Mouse (Mus musculus): Measurements from ENCODE around the gene Cacng2. TPM values are rescaled to one million over a fixed set of nuclear protein-coding genes. Genes with fewer than 3 reads are reported as not detected.
A peak's percentile ranks its signal among the peaks of the same experiment; 100 is the strongest.

Cacng2 gene
- polyA plus RNA-seq, 1 experiment from 2014 or later, result 2.5 TPM

DNA sequence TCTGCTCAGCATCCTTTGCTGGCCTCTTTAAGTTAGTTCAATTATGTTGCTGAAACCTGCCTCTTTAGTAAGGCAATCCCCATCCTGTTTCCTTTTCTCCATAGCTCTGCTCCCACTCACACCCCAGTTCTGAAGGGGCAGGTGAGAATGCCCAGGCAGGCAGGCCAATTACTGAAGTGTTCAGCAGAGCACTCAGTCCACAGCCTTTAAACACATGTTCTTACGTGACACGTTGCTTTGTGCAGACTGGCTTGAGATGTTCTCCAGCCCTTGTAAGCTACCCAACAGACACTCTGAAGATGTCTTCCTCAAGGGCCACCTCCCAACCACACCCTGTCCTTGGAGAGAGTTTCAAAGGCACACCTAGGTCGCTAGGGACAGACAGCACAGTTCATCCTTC, 161.8 kb downstream of the Cacng2 start:
- Histone ChIP-seq H3K27ac (no peak overlapping the region), H3K36me3 (replicated peaks) (peaks cover 51% of the 10 kb centered on the region), H3K4me3 (replicated peaks) (no peak overlapping the region), H3K9ac (no peak overlapping the region), H3K4me2 (no peak overlapping the region), H3K4me1 (peaks cover 24% of the 10 kb centered on the region), H3K9me3 (no peaks in the 10 kb centered on the region), H3K27me3 (peaks cover 14% of the 10 kb centered on the region)
- 68% methylated on average over 3 of the region's 3 CpGs for WGBS
- no peak for ATAC-seq (ENCODE audit: low FRiP score)

DNA sequence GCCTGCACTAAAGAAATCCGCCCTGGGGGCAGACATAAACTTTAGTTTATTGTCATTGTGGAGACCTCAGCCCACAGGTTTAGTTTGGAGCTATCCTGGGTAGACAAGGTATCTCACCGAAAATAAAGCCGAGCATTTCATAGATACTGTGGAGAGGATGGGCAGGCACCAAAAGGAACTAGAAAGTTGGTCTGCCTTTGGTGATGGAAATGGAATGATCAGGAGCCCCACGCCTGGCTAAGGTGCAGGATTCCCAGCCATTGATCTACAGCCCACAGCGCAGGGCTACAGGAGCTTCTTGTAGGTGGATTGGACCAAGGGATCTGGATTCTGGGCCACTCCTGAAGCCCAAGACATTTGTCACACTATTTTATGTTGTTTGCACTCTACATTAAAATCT, 162.2 kb downstream of the Cacng2 start:
- peaks cover 50% of the 10 kb centered on the region for H3K36me3 ChIP-seq (replicated peaks)
- H3K4me1 ChIP-seq, result peaks cover 24% of the 10 kb centered on the region
- peaks cover 14% of the 10 kb centered on the region for H3K27me3 ChIP-seq
- no peak overlapping the region for H3K4me3 ChIP-seq (replicated peaks)
- H3K27ac ChIP-seq, result no peak overlapping the region
- no peak for ATAC-seq (ENCODE audit: low FRiP score)
- no peak overlapping the region for H3K9ac ChIP-seq
- WGBS, result 51% methylated on average over 5 of the region's 5 CpGs
- H3K9me3 ChIP-seq, result no peaks in the 10 kb centered on the region
- no peak overlapping the region for H3K4me2 ChIP-seq

DNA sequence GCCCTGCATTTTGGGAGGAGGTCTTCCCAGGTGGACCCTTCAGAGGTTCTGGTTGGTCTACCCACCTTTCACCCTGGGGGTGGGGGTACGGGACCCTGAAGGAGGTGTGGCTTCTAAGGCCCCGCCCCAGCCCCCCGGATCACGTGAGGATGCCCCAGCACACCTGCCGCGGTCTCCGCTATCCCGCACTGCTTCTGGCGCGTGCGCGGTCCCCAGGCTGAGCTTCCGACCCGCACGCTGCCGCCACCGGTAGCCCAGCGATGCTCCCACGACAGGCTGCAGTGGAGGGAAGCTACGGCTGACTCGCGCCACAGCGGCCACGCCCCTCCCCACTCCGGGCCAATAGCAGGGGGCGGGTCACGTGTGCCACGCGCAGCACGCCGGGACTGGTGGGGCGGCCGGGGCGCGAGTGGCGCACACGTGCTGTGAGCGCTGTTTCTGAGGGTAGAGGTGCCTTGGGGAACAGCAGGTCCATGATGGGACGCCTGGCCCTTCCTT, 163.4 kb downstream of the Cacng2 start, which contains the start of gene Foxred2:
Gene Foxred2, minus strand, starts transcription at position 319 of the 498 bp plus-strand sequence.
- H3K9me3 ChIP-seq, result no peaks in the 10 kb centered on the region
- peak; percentile 95 for ATAC-seq (ENCODE audit: low FRiP score)
- whole genome bisulfite sequencing, result under 1% methylated on average over 39 of the region's 39 CpGs
- H3K4me1 ChIP-seq, result peaks cover 24% of the 10 kb centered on the region
- peaks cover 14% of the 10 kb centered on the region for H3K27me3 ChIP-seq
- H3K36me3 ChIP-seq (replicated peaks), result peaks cover 48% of the 10 kb centered on the region
- H3K9ac ChIP-seq, result peak within 1 kb of the TSS; percentile 51
- peak within 1 kb of the TSS; percentile 66 for H3K27ac ChIP-seq
- H3K4me2 ChIP-seq, result peak within 1 kb of the TSS; percentile 79
- H3K4me3 ChIP-seq (replicated peaks), result peak within 1 kb of the TSS; percentile 60

DNA sequence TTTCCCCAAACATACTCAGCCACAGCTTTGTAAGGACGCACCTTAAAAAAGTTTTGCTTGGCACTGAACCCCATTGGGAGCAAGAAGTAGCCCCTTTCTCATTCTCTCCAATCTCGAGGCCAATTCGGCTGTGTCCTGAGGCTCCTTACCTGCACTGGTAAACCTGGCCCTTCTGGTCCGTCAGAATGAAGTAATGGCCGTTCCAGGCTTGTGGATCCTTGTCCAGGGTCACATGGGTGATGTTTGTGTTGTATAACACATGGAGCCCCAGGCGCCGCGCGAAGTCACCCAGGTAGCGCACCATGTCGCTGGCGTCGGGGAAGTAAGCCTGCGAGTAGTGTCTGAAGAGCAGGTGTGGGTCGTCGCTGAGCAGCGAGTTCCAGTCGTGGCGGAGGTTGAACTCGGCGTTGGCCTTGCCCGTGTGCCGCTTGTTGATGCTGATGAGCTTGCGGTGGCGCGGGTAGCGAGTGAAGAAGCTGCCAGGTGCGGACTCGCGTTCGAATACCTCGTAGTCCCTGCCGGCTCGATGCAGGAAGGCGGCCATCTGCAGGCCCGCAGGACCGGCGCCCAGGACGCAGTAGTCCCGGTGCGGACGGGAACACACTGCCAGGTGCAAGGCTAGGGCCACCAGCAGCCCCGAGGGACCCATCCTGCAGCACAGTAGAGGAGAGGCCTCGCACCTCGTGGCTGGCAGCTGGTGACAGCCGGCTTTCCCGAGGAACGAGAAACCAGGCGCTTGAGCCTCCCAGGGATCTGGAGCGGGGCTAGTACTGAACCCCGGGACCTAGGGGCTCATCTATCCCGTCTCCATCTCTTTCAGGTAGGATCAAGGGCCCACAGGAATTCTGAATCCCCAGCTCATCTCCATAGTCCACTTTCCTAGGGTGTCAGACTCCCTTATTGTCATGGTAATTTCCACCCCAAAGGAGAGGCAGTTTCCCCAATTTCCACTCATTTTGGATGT, 164.1 kb downstream of the Cacng2 start:
- ATAC-seq (ENCODE audit: low FRiP score), result peak; percentile 61
- Histone ChIP-seq H3K4me1 (peaks cover 24% of the 10 kb centered on the region), H3K9ac (peak overlapping the region; percentile 51), H3K36me3 (replicated peaks) (peaks cover 45% of the 10 kb centered on the region), H3K27ac (no peak overlapping the region; the same call in 1 of the 2 replicates), H3K4me3 (replicated peaks) (peak overlapping the region; percentile 60), H3K27me3 (peaks cover 14% of the 10 kb centered on the region), H3K4me2 (peak overlapping the region; percentile 79), H3K9me3 (no peaks in the 10 kb centered on the region)
- WGBS, result 11% methylated on average over 52 of the region's 52 CpGs

DNA sequence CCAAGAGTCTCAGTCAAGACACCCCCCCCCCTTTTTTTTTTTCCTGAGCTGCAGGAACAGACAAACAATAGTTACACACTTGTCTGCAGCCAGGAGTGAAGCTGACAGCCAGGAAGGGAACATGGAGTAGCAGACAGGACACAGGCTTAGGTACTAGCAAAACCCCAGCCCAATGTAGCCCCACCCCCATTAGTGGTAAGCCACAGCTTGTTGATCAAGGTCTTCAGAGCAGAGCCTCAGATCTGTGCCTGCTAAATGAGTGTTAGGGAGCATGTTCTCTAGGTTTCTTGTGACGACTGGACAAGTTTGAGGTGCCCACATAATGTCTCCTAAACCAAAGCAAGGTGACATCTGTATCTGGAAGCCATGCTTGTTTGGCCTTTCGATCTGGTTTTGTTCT, 165.5 kb downstream of the Cacng2 start:
- Histone ChIP-seq H3K4me3 (replicated peaks) (no peak overlapping the region), H3K27ac (no peak overlapping the region), H3K4me1 (peaks cover 24% of the 10 kb centered on the region), H3K27me3 (peaks cover 14% of the 10 kb centered on the region), H3K4me2 (no peak overlapping the region), H3K9ac (no peak overlapping the region), H3K36me3 (replicated peaks) (peaks cover 31% of the 10 kb centered on the region), H3K9me3 (no peaks in the 10 kb centered on the region)
- no peak for ATAC-seq (ENCODE audit: low FRiP score)
- WGBS, result 86% methylated on average over 2 of the region's 2 CpGs

DNA sequence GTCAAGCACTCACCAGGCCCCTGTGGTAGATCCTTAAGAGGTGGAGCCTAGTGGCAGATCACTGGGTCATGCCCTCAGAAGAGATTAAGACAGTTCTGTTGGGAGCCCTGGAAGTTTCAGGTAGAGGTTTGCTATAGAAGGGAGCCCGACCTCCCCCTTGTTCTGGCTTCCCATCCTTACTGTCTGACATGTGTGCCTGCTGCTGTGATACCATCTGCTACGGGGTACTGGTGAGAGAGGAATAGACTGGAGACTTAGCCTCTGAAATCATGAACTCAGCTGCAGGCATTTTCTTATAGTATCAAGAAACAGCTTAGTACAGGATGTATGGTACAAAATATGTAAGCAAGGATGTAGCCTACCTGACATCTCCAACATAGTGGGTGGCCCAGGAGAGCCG, 166.9 kb downstream of the Cacng2 start:
- no peak overlapping the region for H3K9ac ChIP-seq
- no peak for ATAC-seq (ENCODE audit: low FRiP score)
- H3K9me3 ChIP-seq, result no peaks in the 10 kb centered on the region
- no peak overlapping the region for H3K4me2 ChIP-seq
- H3K4me1 ChIP-seq, result peaks cover 24% of the 10 kb centered on the region
- H3K27ac ChIP-seq, result no peak overlapping the region
- 90% methylated on average over 3 of the region's 3 CpGs for WGBS
- 0 out of 2 replicates have a peak, but pooled peaks cover 17% of the 10 kb centered on the region for H3K36me3 ChIP-seq (replicated peaks)
- peaks cover 11% of the 10 kb centered on the region for H3K27me3 ChIP-seq
- no peak overlapping the region for H3K4me3 ChIP-seq (replicated peaks)

DNA sequence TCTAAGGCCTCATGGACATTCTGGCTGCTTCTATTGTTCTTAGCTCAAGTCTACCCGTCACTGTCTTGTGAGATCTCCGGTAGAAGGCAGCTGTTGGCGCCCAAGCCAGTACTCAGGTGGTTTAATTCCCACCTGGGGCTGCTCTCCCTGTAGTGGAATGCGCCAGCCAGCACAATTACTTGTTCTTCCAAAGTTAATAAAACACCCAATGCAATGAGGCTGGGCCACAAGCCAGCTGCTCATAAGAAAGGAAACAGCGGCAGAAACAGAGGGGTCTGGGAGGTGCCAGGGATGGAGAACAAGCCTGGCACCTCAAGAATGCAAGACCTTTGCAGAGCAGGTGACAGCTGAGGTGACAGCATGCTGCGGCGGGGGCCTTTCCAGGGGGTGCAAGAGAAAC, 170.8 kb downstream of the Cacng2 start:
- H3K27me3 ChIP-seq, result no peaks in the 10 kb centered on the region
- H3K4me1 ChIP-seq, result no peaks in the 10 kb centered on the region
- no peak overlapping the region for H3K4me2 ChIP-seq
- no peak overlapping the region for H3K4me3 ChIP-seq (replicated peaks)
- no peak for ATAC-seq (ENCODE audit: low FRiP score)
- H3K27ac ChIP-seq, result no peak overlapping the region
- 92% methylated on average over 7 of the region's 7 CpGs for WGBS
- peaks cover 46% of the 10 kb centered on the region for H3K36me3 ChIP-seq (replicated peaks)
- H3K9ac ChIP-seq, result no peak overlapping the region
- H3K9me3 ChIP-seq, result no peaks in the 10 kb centered on the region

DNA sequence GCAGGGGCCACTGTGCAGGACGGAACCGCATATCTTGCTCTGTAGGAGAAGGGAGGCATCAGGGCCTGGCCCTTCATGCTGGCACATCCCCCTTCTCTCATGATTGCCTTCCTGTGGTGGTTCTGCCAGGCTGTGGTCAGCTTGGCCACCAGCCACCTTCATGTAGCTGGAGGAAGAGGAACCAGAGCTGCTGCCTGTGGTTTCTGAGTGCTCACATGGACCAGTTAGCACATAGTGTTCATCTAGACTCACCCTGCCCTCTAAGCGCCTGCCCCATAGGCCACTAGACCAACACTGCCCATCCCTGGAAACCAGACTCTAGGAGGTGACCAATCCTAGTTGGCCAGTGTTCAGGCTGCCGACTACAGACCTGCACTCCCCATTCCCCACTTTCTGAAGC, 174.1 kb downstream of the Cacng2 start:
- H3K27me3 ChIP-seq, result no peaks in the 10 kb centered on the region
- WGBS, result 87% methylated on average over 4 of the region's 4 CpGs
- H3K9ac ChIP-seq, result no peak overlapping the region
- no peaks in the 10 kb centered on the region for H3K9me3 ChIP-seq
- peaks cover 53% of the 10 kb centered on the region for H3K36me3 ChIP-seq (replicated peaks)
- no peak overlapping the region for H3K27ac ChIP-seq
- no peaks in the 10 kb centered on the region for H3K4me1 ChIP-seq
- ATAC-seq (ENCODE audit: low FRiP score), result no peak
- no peak overlapping the region for H3K4me3 ChIP-seq (replicated peaks)
- H3K4me2 ChIP-seq, result no peak overlapping the region

Other genes starting within 250 kb of the Cacng2 start
- 203 and 210 TPM in 2 replicates for gene Txn2, start 191.0 kb downstream of the Cacng2 start, polyA plus RNA-seq (2016; fragmentation: Nextera tagmentation; extraction: Ambion mirVana)
- 7.5 and 8.3 TPM in 2 replicates for gene Foxred2, start 163.3 kb downstream of the Cacng2 start, polyA plus RNA-seq (2016; fragmentation: Nextera tagmentation; extraction: Ambion mirVana)
- gene Eif3d, start 149.2 kb downstream of the Cacng2 start, polyA plus RNA-seq (2016; fragmentation: Nextera tagmentation; extraction: Ambion mirVana), result 219 and 234 TPM in 2 replicates
- gene Ift27, start 54.1 kb upstream of the Cacng2 start, polyA plus RNA-seq (2016; fragmentation: Nextera tagmentation; extraction: Ambion mirVana), result 127 and 131 TPM in 2 replicates
- not detected in 2 replicates for gene Pvalb, start 86.4 kb upstream of the Cacng2 start, polyA plus RNA-seq (2016; fragmentation: Nextera tagmentation; extraction: Ambion mirVana)
- gene Ncf4, start 124.8 kb upstream of the Cacng2 start, polyA plus RNA-seq (2016; fragmentation: Nextera tagmentation; extraction: Ambion mirVana), result 2.6 and 3.2 TPM in 2 replicates
- 0.10 and 0.20 TPM in 2 replicates for gene Csf2rb2, start 185.7 kb upstream of the Cacng2 start, polyA plus RNA-seq (2016; fragmentation: Nextera tagmentation; extraction: Ambion mirVana)
- gene Csf2rb, start 205.7 kb upstream of the Cacng2 start, polyA plus RNA-seq (2016; fragmentation: Nextera tagmentation; extraction: Ambion mirVana), result 0.90 and 0.91 TPM in 2 replicates